Mouse (Mus musculus): ENCODE data around the gene Aldh3a2. TPM values are rescaled to one million over a fixed set of nuclear protein-coding genes. Genes with fewer than 3 reads are reported as not detected.

Aldh3a2 gene
- polyA plus RNA-seq, 1 experiment from 2014 or later, result 46.2 TPM

- WGBS, result 68% methylated on average over 3 of the region's 3 CpGs
- Histone ChIP-seq H3K36me3 (ENCODE audit: insufficient read depth, low read length) (no peaks in the 10 kb centered on the region), H3K4me1 (replicated peaks; ENCODE audit: insufficient read depth, low read length) (no peaks in the 10 kb centered on the region), H3K9me3 (replicated peaks; ENCODE audit: low read length) (no peaks in the 10 kb centered on the region), H3K27ac (no peak overlapping the region), H3K4me3 (replicated peaks; ENCODE audit: low read depth, low read length) (no peak overlapping the region), H3K4me2 (ENCODE audit: low read length) (no peak overlapping the region), H3K9ac (ENCODE audit: low read depth, low read length) (no peak overlapping the region), H3K27me3 (ENCODE audit: insufficient read depth, low read length) (no peaks in the 10 kb centered on the region)
- TF ChIP-seq CTCF (IDR thresholded peaks at IDR 0.05; ENCODE audit: low read depth), result no peak
- DNase-seq (ENCODE audit: low spot score) (no peak), ATAC-seq (replicated peaks; ENCODE audit: low FRiP score, low read depth) (no peak)
Measured at GRCm38 (mm10) chr11:61276482-61276881, 9.2 kb upstream of the Aldh3a2 start.

- TF ChIP-seq CTCF (IDR thresholded peaks at IDR 0.05; ENCODE audit: low read depth), result no peak
- Histone ChIP-seq H3K27ac (no peak overlapping the region), H3K9me3 (replicated peaks; ENCODE audit: low read length) (no peaks in the 10 kb centered on the region), H3K27me3 (ENCODE audit: insufficient read depth, low read length) (no peaks in the 10 kb centered on the region), H3K4me2 (ENCODE audit: low read length) (no peak overlapping the region), H3K9ac (ENCODE audit: low read depth, low read length) (no peak overlapping the region), H3K4me3 (replicated peaks; ENCODE audit: low read depth, low read length) (no peak overlapping the region), H3K36me3 (ENCODE audit: insufficient read depth, low read length) (no peaks in the 10 kb centered on the region), H3K4me1 (replicated peaks; ENCODE audit: insufficient read depth, low read length) (no peaks in the 10 kb centered on the region)
- ATAC-seq (replicated peaks; ENCODE audit: low FRiP score, low read depth) (no peak), DNase-seq (ENCODE audit: low spot score) (no peak)
- WGBS, result 76% methylated on average over 8 of the region's 8 CpGs
Measured at GRCm38 (mm10) chr11:61275106-61275505, 7.8 kb upstream of the Aldh3a2 start.

- Histone ChIP-seq H3K9ac (ENCODE audit: low read depth, low read length) (no peak overlapping the region), H3K4me3 (replicated peaks; ENCODE audit: low read depth, low read length) (no peak overlapping the region), H3K36me3 (ENCODE audit: insufficient read depth, low read length) (no peaks in the 10 kb centered on the region), H3K4me2 (ENCODE audit: low read length) (no peak overlapping the region), H3K27ac (no peak overlapping the region), H3K9me3 (replicated peaks; ENCODE audit: low read length) (no peaks in the 10 kb centered on the region), H3K4me1 (replicated peaks; ENCODE audit: insufficient read depth, low read length) (no peaks in the 10 kb centered on the region), H3K27me3 (ENCODE audit: insufficient read depth, low read length) (no peaks in the 10 kb centered on the region)
- DNase-seq (ENCODE audit: low spot score), result no peak
- no peak for TF ChIP-seq CTCF (IDR thresholded peaks at IDR 0.05; ENCODE audit: low read depth)
- ATAC-seq (replicated peaks; ENCODE audit: low FRiP score, low read depth), result no peak
- 81% methylated on average over 1 of the region's 1 CpGs for WGBS
Measured at GRCm38 (mm10) chr11:61274421-61274820, 7.2 kb upstream of the Aldh3a2 start.

GRCm38 (mm10) chr11:61273928-61274327 is 6.7 kb upstream of the Aldh3a2 start:
- Histone ChIP-seq H3K4me1 (replicated peaks; ENCODE audit: insufficient read depth, low read length) (no peaks in the 10 kb centered on the region), H3K27ac (no peak overlapping the region), H3K9me3 (replicated peaks; ENCODE audit: low read length) (no peaks in the 10 kb centered on the region), H3K27me3 (ENCODE audit: insufficient read depth, low read length) (no peaks in the 10 kb centered on the region), H3K36me3 (ENCODE audit: insufficient read depth, low read length) (no peaks in the 10 kb centered on the region), H3K9ac (ENCODE audit: low read depth, low read length) (no peak overlapping the region), H3K4me2 (ENCODE audit: low read length) (no peak overlapping the region), H3K4me3 (replicated peaks; ENCODE audit: low read depth, low read length) (no peak overlapping the region)
- 91% methylated on average over 2 of the region's 2 CpGs for WGBS
- DNase-seq (ENCODE audit: low spot score) (no peak), ATAC-seq (replicated peaks; ENCODE audit: low FRiP score, low read depth) (no peak)
- no peak for TF ChIP-seq CTCF (IDR thresholded peaks at IDR 0.05; ENCODE audit: low read depth)

GRCm38 (mm10) chr11:61271612-61272011 is 4.3 kb upstream of the Aldh3a2 start:
- Histone ChIP-seq H3K9me3 (replicated peaks; ENCODE audit: low read length) (no peaks in the 10 kb centered on the region), H3K4me3 (replicated peaks; ENCODE audit: low read depth, low read length) (no peak overlapping the region), H3K4me1 (replicated peaks; ENCODE audit: insufficient read depth, low read length) (no peaks in the 10 kb centered on the region), H3K36me3 (ENCODE audit: insufficient read depth, low read length) (no peaks in the 10 kb centered on the region), H3K27ac (no peak overlapping the region), H3K27me3 (ENCODE audit: insufficient read depth, low read length) (no peaks in the 10 kb centered on the region), H3K9ac (ENCODE audit: low read depth, low read length) (no peak overlapping the region), H3K4me2 (ENCODE audit: low read length) (no peak overlapping the region)
- DNase-seq (ENCODE audit: low spot score) (no peak), ATAC-seq (replicated peaks; ENCODE audit: low FRiP score, low read depth) (no peak)
- TF ChIP-seq CTCF (IDR thresholded peaks at IDR 0.05; ENCODE audit: low read depth), result no peak

- no peak for TF ChIP-seq CTCF (IDR thresholded peaks at IDR 0.05; ENCODE audit: low read depth)
- DNase-seq (ENCODE audit: low spot score) (no peak), ATAC-seq (replicated peaks; ENCODE audit: low FRiP score, low read depth) (no peak)
- Histone ChIP-seq H3K4me1 (replicated peaks; ENCODE audit: insufficient read depth, low read length) (peaks cover 5% of the 10 kb centered on the region; the same call in 1 of the 2 replicates), H3K4me3 (replicated peaks; ENCODE audit: low read depth, low read length) (no peak overlapping the region), H3K27ac (no peak overlapping the region), H3K9ac (ENCODE audit: low read depth, low read length) (no peak overlapping the region), H3K36me3 (ENCODE audit: insufficient read depth, low read length) (no peaks in the 10 kb centered on the region), H3K9me3 (replicated peaks; ENCODE audit: low read length) (no peaks in the 10 kb centered on the region), H3K27me3 (ENCODE audit: insufficient read depth, low read length) (no peaks in the 10 kb centered on the region), H3K4me2 (ENCODE audit: low read length) (no peak overlapping the region)
- WGBS, result 87% methylated on average over 5 of the region's 5 CpGs
Measured at GRCm38 (mm10) chr11:61270406-61270805, 3.1 kb upstream of the Aldh3a2 start.

GRCm38 (mm10) chr11:61268626-61269349 is 1.5 kb upstream of the Aldh3a2 start:
- Histone ChIP-seq H3K36me3 (ENCODE audit: insufficient read depth, low read length) (0 out of 2 replicates have a peak, but pooled peaks cover 4% of the 10 kb centered on the region), H3K27me3 (ENCODE audit: insufficient read depth, low read length) (no peaks in the 10 kb centered on the region), H3K9ac (ENCODE audit: low read depth, low read length) (no peak overlapping the region), H3K4me2 (ENCODE audit: low read length) (no peak overlapping the region), H3K27ac (no peak overlapping the region), H3K4me3 (replicated peaks; ENCODE audit: low read depth, low read length) (no peak overlapping the region), H3K9me3 (replicated peaks; ENCODE audit: low read length) (no peaks in the 10 kb centered on the region), H3K4me1 (replicated peaks; ENCODE audit: insufficient read depth, low read length) (peaks cover 5% of the 10 kb centered on the region; the same call in 1 of the 2 replicates)
- ATAC-seq (replicated peaks; ENCODE audit: low FRiP score, low read depth) (no peak), DNase-seq (ENCODE audit: low spot score) (no peak)
- WGBS, result 93% methylated on average over 6 of the region's 6 CpGs
- no peak for TF ChIP-seq CTCF (IDR thresholded peaks at IDR 0.05; ENCODE audit: low read depth)

Data from kidney, postnatal 0 days (tissue).